Mouse (Mus musculus) liver, embryonic 12.5 days (tissue): ENCODE measurements around the gene AC134908.4. TPM values are rescaled to one million over a fixed set of nuclear protein-coding genes. Genes with fewer than 3 reads are reported as not detected.

Source experiments
- ATAC-seq: fragments of 200-750 bp; cut with Nextera tagmentation; 2 replicates; pipeline ENCODE4 v1.8.0; 2017; ENCODE audit warnings: moderate number of reproducible peaks, mild to moderate bottlenecking, moderate library complexity
- H3K27ac ChIP-seq: fragments of 300-500 bp; sonication (generic); 2 replicates; pipeline ENCODE4 v1.5.1; 2016; ENCODE audit warnings: mild to moderate bottlenecking
- H3K27me3 ChIP-seq: fragments of 300-500 bp; sonication (generic); replicated peaks from 2 replicates; pipeline ENCODE4 v1.6.1; 2016; ENCODE audit warnings: mild to moderate bottlenecking, moderate library complexity
- H3K36me3 ChIP-seq: fragments of 300-500 bp; sonication (generic); 2 replicates; pipeline ENCODE4 v1.6.1; 2016; ENCODE audit warnings: mild to moderate bottlenecking, moderate library complexity
- H3K4me1 ChIP-seq: fragments of 300-500 bp; sonication (generic); 2 replicates; pipeline ENCODE4 v1.6.1; 2016
- H3K4me2 ChIP-seq: fragments of 300-500 bp; sonication (generic); 2 replicates; pipeline ENCODE4 v1.6.1; 2016; ENCODE audit warnings: mild to moderate bottlenecking, moderate library complexity
- H3K4me3 ChIP-seq: fragments of 300-500 bp; sonication (generic); 2 replicates; pipeline ENCODE4 v1.5.1; 2016; ENCODE audit warnings: mild to moderate bottlenecking, moderate library complexity
- H3K9ac ChIP-seq: fragments of 300-500 bp; sonication (generic); 2 replicates; pipeline ENCODE4 v1.6.1; 2016; ENCODE audit warnings: mild to moderate bottlenecking, moderate library complexity
- H3K9me3 ChIP-seq: fragments of 300-500 bp; sonication (generic); replicated peaks from 2 replicates; pipeline ENCODE4 v1.6.1; 2016; ENCODE audit warnings: mild to moderate bottlenecking, moderate library complexity
- WGBS: fragments of 180-500 bp; shearing (Covaris S2); methylation state at CpG from one replicate; pipeline ENCODE4 v1.1.7; 2016; ENCODE audit not compliant: insufficient replicate concordance; 5-methylcytosine and 5-hydroxymethylcytosine counted together
- polyA plus RNA-seq: library from polyadenylated mRNA; unstranded; fragments of >200 nt; fragmentation: Nextera tagmentation; extraction: Ambion mirVana; gene quantifications from 2 replicates; pipeline ENCODE4 v1.2.1, GENCODE M21; 2016

Gene AC134908.4
- polyA plus RNA-seq, 1 experiment from 2014 or later: not detected

DNA sequence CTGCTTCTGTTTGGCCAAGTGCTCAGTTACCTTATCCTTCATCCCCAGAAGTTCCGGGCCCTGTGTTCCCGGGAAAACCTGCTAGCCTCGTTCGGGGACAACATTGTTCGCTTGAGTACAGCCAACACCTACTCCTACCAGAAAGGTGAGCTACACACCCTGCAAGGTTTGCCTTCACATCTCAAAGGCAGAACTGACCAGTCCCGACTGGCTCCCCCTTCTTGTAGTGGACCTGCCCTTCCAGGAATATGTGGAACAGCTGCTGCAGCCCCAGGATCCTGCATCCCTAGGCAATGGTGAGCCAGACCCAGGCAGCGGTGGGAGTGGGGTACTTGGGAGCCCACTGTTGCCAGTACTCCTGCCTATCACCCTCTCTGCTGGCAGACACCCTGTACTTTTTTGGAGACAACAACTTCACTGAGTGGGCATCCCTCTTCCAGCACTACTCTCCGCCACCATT, 34.1 kb upstream of the AC134908.4 start:
- H3K27ac ChIP-seq: peak overlapping the region; percentile 83
- peaks cover 61% of the 10 kb centered on the region for H3K36me3 ChIP-seq
- peaks cover 77% of the 10 kb centered on the region for H3K4me1 ChIP-seq
- WGBS: 32% methylated on average over 8 of the region's 8 CpGs
- no peaks in the 10 kb centered on the region for H3K27me3 ChIP-seq
- no peaks in the 10 kb centered on the region for H3K9me3 ChIP-seq
- H3K4me2 ChIP-seq: peak overlapping the region; percentile 89
- H3K4me3 ChIP-seq: peak overlapping the region; percentile 70
- no peak for ATAC-seq
- H3K9ac ChIP-seq: peak overlapping the region; percentile 79

DNA sequence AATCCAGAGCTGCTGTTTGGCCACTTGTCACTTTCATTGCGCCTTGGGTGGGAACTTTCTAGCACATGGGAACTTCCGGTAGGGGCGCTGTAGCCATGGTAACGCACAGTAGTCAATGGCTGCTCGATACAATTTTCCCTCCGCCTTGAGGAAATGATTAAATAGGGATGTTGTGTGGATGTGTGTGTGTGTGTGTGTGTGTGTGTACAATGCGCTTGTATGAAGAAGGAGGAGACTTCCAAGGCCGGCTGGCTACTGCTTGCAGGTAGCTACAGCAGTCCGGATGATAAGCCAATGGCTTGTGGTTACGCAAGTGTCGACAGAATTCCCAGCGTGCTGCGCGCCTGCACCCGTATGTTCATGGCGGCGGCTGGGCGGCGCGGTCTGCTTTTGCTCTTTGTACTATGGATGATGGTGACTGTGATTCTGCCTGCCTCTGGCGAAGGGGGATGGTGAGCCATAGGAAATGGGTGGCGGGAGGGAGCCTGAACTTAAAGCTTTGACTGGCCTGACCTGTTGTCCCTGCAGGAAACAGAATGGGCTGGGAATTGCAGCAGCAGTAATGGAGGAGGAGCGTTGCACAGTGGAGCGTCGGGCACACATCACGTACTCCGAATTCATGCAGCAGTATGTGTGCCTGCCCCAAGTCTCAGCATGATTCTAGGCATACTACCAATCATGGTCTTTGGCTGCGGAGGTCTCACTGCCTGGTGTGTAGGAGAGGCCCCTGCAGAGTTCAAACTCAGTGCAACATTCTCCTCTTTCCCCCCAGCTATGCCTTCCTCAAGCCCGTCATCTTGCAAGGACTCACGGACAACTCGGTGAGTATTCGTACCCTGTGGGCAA, 33.5 kb upstream of the AC134908.4 start, which contains the start of gene Jmjd8:
Gene Jmjd8 (plus strand): TSS at position 156 of the 846 bp plus-strand sequence.
- peak within 1 kb of the TSS; percentile 89 for H3K4me2 ChIP-seq
- H3K9ac ChIP-seq: peak within 1 kb of the TSS; percentile 79
- peak; percentile 31 for ATAC-seq
- peak within 1 kb of the TSS; percentile 70 for H3K4me3 ChIP-seq
- WGBS: 2% methylated on average over 32 of the region's 32 CpGs
- H3K27ac ChIP-seq: peak within 1 kb of the TSS; percentile 83
- peaks cover 77% of the 10 kb centered on the region for H3K4me1 ChIP-seq
- no peaks in the 10 kb centered on the region for H3K27me3 ChIP-seq
- no peaks in the 10 kb centered on the region for H3K9me3 ChIP-seq
- H3K36me3 ChIP-seq: peaks cover 57% of the 10 kb centered on the region

- no peak for ATAC-seq
- Histone ChIP-seq H3K27me3 (no peaks in the 10 kb centered on the region), H3K4me3 (peak overlapping the region; percentile 70), H3K4me2 (peak overlapping the region; percentile 89), H3K36me3 (peaks cover 57% of the 10 kb centered on the region), H3K4me1 (peaks cover 73% of the 10 kb centered on the region), H3K9ac (peak overlapping the region; percentile 79), H3K9me3 (no peaks in the 10 kb centered on the region), H3K27ac (peak overlapping the region; percentile 83)
- WGBS: 71% methylated on average over 8 of the region's 8 CpGs
Observed at GRCm38 (mm10) chr17:25828223-25828594, 32.8 kb upstream of the AC134908.4 start.

DNA sequence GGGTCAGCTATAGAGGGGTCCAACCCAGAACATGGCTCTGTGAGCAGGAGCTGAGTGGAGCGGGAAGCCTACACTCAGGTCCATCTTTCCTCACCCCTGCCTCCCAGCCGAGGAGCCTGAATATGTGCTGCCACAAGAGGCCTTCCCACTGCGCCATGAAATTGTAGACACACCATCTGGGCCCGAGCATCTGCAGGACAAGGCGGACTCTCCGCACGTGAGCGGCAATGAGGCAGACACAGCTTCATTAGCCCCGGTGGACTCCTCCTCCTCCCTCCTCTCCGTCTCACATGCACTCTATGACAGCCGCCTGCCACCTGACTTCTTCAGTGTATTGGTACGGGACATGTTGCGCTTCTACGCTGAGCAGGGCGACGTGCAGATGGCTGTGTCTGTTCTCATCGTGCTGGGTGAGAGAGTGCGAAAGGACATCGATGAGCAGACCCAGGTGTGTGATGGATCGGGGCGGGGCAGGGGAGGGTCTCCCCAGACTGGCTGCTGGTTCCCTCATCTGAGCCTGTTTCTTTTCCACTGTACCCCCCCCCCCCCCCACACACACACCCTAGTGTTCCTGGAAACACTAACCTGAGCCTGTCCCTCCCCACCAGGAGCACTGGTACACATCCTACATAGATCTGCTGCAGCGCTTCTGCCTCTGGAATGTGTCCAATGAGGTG, 32.2 kb upstream of the AC134908.4 start:
- peak overlapping the region; percentile 83 for H3K27ac ChIP-seq
- H3K4me3 ChIP-seq: no peak overlapping the region
- H3K9ac ChIP-seq: no peak overlapping the region
- peak overlapping the region; percentile 89 for H3K4me2 ChIP-seq
- 84% methylated on average over 22 of the region's 22 CpGs for WGBS
- H3K9me3 ChIP-seq: no peaks in the 10 kb centered on the region
- H3K27me3 ChIP-seq: peaks cover under 1% of the 10 kb centered on the region; the same call in 1 of the 2 replicates
- H3K36me3 ChIP-seq: peaks cover 57% of the 10 kb centered on the region
- peaks cover 76% of the 10 kb centered on the region for H3K4me1 ChIP-seq
- ATAC-seq: no peak

DNA sequence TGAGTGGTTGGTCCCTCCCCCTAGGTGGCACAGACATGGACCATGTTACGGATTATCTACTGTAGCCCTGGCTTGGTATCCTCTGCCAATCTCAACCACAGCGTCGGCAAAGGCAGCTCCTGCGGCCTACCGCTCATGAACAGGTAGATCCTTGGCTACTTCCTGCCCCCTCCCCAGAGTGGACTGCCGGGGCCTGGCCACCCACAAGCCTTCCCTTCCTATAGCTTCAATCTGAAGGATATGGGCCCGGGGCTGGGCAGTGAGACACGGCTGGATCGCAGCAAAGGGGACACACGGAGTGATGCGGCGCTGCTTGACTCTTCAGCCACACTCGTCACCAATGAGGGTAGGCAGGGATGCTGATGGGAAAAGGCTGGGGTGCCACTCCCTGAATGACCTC, 31.6 kb upstream of the AC134908.4 start:
- H3K4me1 ChIP-seq: peaks cover 74% of the 10 kb centered on the region
- no peak for ATAC-seq
- H3K4me2 ChIP-seq: no peak overlapping the region
- H3K4me3 ChIP-seq: no peak overlapping the region
- no peak overlapping the region for H3K9ac ChIP-seq
- 90% methylated on average over 13 of the region's 13 CpGs for WGBS
- no peaks in the 10 kb centered on the region for H3K9me3 ChIP-seq
- peaks cover 57% of the 10 kb centered on the region for H3K36me3 ChIP-seq
- H3K27me3 ChIP-seq: peaks cover 7% of the 10 kb centered on the region; the same call in 1 of the 2 replicates
- H3K27ac ChIP-seq: no peak overlapping the region

- H3K27ac ChIP-seq: no peak overlapping the region
- H3K4me2 ChIP-seq: no peak overlapping the region
- H3K4me3 ChIP-seq: no peak overlapping the region
- H3K9me3 ChIP-seq: no peaks in the 10 kb centered on the region
- ATAC-seq: no peak
- H3K27me3 ChIP-seq: peaks cover 17% of the 10 kb centered on the region
- 91% methylated on average over 27 of the region's 27 CpGs for WGBS
- H3K4me1 ChIP-seq: peaks cover 65% of the 10 kb centered on the region
- H3K9ac ChIP-seq: no peak overlapping the region
- H3K36me3 ChIP-seq: peaks cover 49% of the 10 kb centered on the region
Observed at GRCm38 (mm10) chr17:25825984-25826570, 30.6 kb upstream of the AC134908.4 start.

- H3K27me3 ChIP-seq: peaks cover 23% of the 10 kb centered on the region
- peak overlapping the region; percentile 76 for H3K9ac ChIP-seq
- peaks cover 57% of the 10 kb centered on the region for H3K4me1 ChIP-seq
- no peak for ATAC-seq
- H3K4me2 ChIP-seq: peak overlapping the region; percentile 87
- H3K36me3 ChIP-seq: peaks cover 41% of the 10 kb centered on the region
- no peaks in the 10 kb centered on the region for H3K9me3 ChIP-seq
- 83% methylated on average over 6 of the region's 6 CpGs for WGBS
- H3K27ac ChIP-seq: no peak overlapping the region
- H3K4me3 ChIP-seq: peak overlapping the region; percentile 73
Observed at GRCm38 (mm10) chr17:25825311-25825710, 29.9 kb upstream of the AC134908.4 start.

DNA sequence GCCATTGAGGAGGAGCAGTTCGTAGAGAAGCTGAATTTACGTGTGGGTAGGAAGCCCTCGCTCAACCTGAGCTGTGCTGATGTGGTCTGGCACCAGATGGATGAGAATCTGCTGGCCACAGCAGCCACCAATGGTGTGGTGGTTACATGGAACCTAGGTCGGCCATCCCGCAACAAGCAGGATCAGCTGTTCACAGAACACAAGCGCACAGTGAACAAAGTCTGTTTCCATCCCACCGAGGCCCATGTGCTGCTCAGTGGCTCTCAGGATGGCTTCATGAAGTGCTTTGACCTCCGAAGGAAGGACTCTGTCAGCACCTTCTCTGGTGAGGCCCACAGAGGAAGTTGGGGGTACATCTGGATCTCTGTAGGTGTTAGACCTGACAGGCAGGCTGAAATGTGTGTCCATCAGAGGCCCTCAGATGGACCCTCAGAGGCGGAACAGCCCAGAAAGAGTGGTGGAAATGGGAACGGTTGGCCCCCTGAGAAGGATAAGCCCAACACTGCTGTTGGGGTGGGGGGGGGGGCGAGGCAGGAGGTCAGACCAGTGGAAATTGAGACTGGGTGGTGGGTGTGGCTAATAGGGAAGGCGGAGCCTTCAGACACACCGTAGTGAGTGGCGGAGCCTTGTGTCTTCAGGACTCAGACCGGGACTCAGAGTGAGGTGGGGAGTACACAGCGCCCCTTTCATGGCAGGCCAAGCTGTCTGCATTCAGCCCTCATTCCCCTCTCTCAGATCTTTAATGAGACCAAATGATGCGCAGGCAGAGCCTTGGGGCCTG, 29.1 kb upstream of the AC134908.4 start:
- peaks cover 34% of the 10 kb centered on the region for H3K36me3 ChIP-seq
- peaks cover 52% of the 10 kb centered on the region for H3K4me1 ChIP-seq
- WGBS: 54% methylated on average over 16 of the region's 17 CpGs
- H3K4me2 ChIP-seq: peak overlapping the region; percentile 87
- peak overlapping the region; percentile 80 for H3K27ac ChIP-seq
- no peaks in the 10 kb centered on the region for H3K9me3 ChIP-seq
- peak overlapping the region; percentile 76 for H3K9ac ChIP-seq
- peaks cover 31% of the 10 kb centered on the region for H3K27me3 ChIP-seq
- H3K4me3 ChIP-seq: peak overlapping the region; percentile 73
- ATAC-seq: no peak; the same call in 1 of the 2 replicates

DNA sequence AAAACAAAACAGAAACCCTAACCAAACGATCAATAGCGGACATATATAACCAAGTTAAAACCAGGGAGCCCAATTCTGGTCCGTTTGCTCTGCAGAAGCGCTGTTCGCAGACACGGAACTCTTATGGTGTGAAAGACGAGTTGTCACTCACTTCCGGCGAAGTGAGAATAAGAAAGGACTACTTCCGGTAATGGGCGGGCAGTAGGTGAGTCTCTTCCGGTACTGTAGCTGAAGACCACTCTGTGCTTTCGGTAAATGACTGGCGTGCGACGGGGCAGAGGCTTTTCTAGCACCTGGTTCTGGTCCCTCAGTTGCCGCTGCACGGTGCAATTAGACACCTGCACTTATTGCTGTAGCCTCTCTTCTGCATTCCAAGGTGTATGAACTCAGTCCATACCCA, 28.0 kb upstream of the AC134908.4 start, which contains the start of gene Wdr24:
Gene Wdr24 (plus strand): TSS at position 176 of the 400 bp plus-strand sequence.
- Histone ChIP-seq H3K27me3 (peaks cover 42% of the 10 kb centered on the region), H3K4me2 (peak within 1 kb of the TSS; percentile 87), H3K4me1 (peaks cover 49% of the 10 kb centered on the region), H3K9ac (peak within 1 kb of the TSS; percentile 76), H3K4me3 (peak within 1 kb of the TSS; percentile 73), H3K9me3 (no peaks in the 10 kb centered on the region), H3K27ac (peak within 1 kb of the TSS; percentile 80), H3K36me3 (peaks cover 33% of the 10 kb centered on the region)
- ATAC-seq: peak; percentile 73; the same call in 1 of the 2 replicates
- WGBS: 1% methylated on average over 18 of the region's 18 CpGs

DNA sequence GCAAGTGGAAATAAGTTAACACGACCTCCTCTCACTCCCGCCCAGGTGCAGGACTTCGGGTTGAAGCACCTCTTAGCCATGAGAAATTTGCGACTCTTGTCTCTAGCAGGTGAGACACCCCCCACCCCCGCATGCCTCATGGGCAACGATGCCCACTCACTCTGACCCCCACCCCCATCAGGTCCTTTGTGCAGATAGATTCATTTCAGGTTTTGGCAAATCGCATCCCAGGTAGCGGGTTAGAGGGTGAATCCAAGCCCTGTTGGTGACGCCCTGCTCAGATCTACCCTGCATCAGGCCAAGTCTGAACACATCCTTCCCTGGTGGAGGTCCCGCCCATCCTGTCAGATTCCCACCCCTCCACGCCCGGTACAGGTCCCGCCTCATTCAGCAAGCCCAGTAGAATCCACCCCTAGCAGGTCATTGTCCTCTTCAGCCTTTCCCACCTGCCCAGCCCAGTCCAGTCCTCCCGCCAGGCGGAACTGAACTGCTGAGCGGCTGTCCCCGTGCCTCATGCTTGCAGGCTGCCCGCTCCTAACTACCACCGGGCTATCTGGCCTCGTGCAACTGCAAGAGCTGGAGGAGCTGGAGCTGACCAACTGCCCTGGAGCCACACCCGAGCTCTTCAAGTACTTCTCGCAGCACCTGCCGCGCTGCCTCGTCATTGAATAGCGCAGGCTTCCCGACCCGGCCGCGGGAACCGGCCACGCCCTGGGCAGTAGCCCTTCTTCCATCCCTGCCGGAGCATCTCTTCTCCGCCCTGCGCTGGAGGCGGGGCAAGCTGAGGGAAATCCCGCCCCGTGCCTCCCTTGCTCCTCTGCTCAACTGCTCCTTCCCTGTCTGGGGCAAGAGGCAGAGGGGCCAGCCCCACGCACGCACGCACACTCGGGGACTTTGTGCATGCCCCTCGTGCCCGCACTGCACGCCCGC, 23.7 kb upstream of the AC134908.4 start:
- H3K4me3 ChIP-seq: peak overlapping the region; percentile 22
- H3K9ac ChIP-seq: no peak overlapping the region
- H3K4me1 ChIP-seq: peaks cover 17% of the 10 kb centered on the region
- H3K27ac ChIP-seq: no peak overlapping the region
- ATAC-seq: peak; percentile 45
- WGBS: 4% methylated on average over 46 of the region's 46 CpGs
- H3K9me3 ChIP-seq: no peaks in the 10 kb centered on the region
- H3K4me2 ChIP-seq: peak overlapping the region; percentile 44
- H3K36me3 ChIP-seq: no peaks in the 10 kb centered on the region
- peaks cover 84% of the 10 kb centered on the region for H3K27me3 ChIP-seq
